Mouse (Mus musculus) thymus, adult 2 months (tissue): ENCODE measurements around the gene Slc25a24.

ENCODE experiments used
- CTCF ChIP-seq: fragments of 200-500 bp; IDR thresholded peaks from 2 replicates; pipeline ENCODE4 v1.5.1; 2012; ENCODE audit warnings: mild to moderate bottlenecking, control low read depth, low read length, moderate library complexity, borderline replicate concordance; ENCODE audit not compliant: control insufficient read depth, poor library complexity, insufficient read depth; ENCODE audit errors: extremely low read depth
- POLR2A ChIP-seq: fragments of 200-500 bp; IDR thresholded peaks from 2 replicates; pipeline ENCODE4 v1.6.1; 2012; ENCODE audit warnings: mild to moderate bottlenecking, low read length, control low read depth, moderate library complexity; ENCODE audit not compliant: control insufficient read depth, poor library complexity, insufficient read depth; ENCODE audit errors: extremely low read depth

GRCm38 (mm10) chr3:109169121-109169520 is 46.2 kb downstream of the Slc25a24 start:
- no peak for TF ChIP-seq POLR2A
- TF ChIP-seq CTCF: no peak
